Mouse (Mus musculus) cerebellum, postnatal 10 days (tissue): Measurements from ENCODE around the gene Nr2f2.

Source experiments
- DNase-seq, 2 experiments: peaks; one replicate each; pipeline ENCODE4 v3.0.0; 2021; ENCODE audit warnings: mixed read lengths in 2 of 2

The Nr2f2 gene

GRCm38 (mm10) chr7:70332064-70332850 lies 34.3 kb downstream of the Nr2f2 start:
- DNase-seq: peak in 1 of 2 experiments; percentile 37

DNA sequence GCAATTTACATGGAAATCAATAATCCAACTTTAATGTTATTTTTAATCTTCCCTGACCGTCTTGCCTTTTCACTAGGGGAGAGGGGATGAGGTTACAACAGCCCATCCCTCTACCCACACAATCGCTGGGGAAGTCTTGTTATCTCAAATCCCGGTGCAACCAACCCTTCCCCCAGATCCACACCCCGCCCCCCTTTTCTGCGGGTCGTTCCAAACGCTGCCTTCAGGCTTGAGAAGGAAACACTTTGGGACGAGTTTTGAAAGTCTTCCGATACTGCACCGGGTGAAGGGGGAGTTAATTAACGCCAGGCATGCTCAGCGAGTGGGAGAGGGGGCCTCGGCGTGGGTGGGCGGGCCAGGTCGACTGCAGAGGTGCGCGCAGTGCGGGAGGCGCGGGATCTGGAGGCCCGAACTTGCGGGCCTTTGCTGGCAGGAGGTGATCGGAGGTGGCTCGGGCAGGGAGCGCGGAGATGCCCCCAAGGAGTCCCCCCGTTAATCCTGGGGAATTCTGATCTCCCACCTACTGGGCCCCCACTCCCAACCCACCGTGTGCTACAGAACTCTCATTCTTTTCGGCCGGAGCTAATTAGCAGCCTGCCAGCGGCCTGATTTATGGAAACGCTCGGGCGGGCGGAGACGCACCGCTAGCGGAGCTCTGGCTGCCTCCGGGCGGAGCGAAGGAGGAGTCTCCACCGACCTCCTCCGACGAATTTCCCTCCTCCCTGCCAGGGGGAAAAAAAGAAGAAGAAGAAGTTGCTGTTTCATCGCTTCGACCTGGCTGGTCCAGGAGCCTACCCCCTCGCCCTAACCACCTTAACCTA lies 35.1 kb downstream of the Nr2f2 start:
- peak in 1 of 2 experiments; percentile 43 for DNase-seq

GRCm38 (mm10) chr7:70330761-70331242 lies 35.7 kb downstream of the Nr2f2 start:
- peak in 1 of 2 experiments; percentile 39 for DNase-seq

DNA sequence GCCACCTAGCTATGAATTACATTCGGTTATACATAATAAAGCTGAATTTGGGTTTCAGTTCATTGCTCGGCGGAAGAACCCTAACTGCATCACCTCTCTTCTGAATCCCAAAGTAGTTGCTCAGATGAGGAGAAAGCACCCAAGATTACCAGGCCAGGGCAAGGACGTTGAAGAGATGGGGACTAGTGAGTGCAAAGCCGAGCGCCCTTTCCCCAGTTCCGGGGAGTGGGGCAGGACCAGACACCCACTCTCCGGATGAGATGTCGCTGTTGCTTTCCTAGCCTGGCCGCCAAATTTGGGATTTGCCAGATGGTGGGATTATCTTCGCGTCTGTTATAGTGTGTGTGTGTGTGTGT lies 36.4 kb downstream of the Nr2f2 start:
- DNase-seq: peak; percentile 61 to 64

GRCm38 (mm10) chr7:70329521-70330206 lies 36.9 kb downstream of the Nr2f2 start:
- DNase-seq: peak in 1 of 2 experiments; percentile 15

GRCm38 (mm10) chr7:70329037-70329516 lies 37.5 kb downstream of the Nr2f2 start:
- peak in 1 of 2 experiments; percentile 26 for DNase-seq

GRCm38 (mm10) chr7:70328206-70329036 lies 38.1 kb downstream of the Nr2f2 start:
- peak in 1 of 2 experiments; percentile 20 for DNase-seq

DNA sequence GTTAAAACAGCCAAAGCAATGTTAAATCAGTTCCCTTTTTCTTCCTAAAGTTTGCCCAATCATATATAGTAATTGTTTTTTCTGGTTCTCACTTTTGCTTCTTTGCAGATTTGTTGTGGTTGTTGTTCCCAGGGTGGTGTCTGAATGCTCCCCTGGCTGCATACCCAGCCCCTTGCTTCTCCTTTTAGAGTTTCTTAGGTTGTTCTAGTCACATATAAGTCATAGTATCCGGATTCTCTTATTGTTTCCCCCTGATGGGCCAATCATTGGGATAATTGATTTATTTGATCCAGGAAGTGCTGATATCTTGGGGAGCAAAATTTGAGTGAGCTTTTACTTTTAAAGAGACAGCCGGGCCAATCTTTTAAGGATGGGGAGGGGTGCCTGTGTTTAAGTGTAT lies 39.3 kb downstream of the Nr2f2 start:
- DNase-seq: peak in 1 of 2 experiments; percentile 4

GRCm38 (mm10) chr7:70326176-70327035 lies 40.1 kb downstream of the Nr2f2 start:
- peak in 1 of 2 experiments; percentile 16 for DNase-seq

- DNase-seq: peak in 1 of 2 experiments; percentile 10
Measured at GRCm38 (mm10) chr7:70325381-70325780, 41.2 kb downstream of the Nr2f2 start.

GRCm38 (mm10) chr7:70324541-70324940 lies 42.0 kb downstream of the Nr2f2 start:
- DNase-seq: no peak

- DNase-seq: peak in 1 of 2 experiments; percentile 9
Measured at GRCm38 (mm10) chr7:70324041-70324440, 42.5 kb downstream of the Nr2f2 start.

DNA sequence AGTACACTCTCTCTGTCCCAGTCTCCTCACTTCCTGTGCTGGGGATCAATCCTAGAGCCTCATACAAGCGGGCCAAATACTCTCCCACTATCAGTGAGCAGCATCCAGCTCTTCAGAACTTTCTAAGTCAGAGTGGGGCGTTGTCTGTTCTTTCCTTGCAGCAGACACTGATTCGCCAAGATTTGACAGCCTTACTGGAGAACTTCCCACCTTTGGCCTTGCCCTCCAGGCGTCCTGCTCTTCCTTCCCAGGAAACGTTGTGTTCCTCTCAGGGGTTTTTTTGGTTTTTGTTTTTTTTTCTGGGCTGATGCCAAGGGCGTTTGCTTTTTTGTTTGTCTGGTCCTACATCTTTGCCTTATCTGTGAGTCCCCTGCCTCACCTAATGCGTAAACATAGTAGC lies 60.8 kb downstream of the Nr2f2 start:
- no peak for DNase-seq

DNA sequence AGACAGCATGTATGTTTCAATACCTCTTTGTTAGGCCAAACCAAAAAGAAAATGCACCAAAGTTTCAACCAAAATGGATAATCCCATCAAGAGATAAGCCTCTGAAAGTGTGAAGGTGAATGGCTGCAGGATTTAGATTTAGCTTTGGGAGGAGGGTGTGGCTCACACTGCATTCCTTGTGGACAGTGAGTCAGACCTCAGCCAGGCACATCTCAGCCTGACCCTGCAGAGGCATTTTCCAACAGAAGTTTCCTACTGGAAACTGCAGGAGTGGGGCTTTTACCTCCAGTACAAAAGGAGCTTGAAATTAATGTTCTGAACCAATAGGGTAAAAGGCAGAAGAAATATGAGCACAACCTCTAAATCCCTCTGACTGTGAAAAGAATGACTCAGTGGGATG lies 62.1 kb downstream of the Nr2f2 start:
- no peak for DNase-seq
